In the genomic region with DNA sequence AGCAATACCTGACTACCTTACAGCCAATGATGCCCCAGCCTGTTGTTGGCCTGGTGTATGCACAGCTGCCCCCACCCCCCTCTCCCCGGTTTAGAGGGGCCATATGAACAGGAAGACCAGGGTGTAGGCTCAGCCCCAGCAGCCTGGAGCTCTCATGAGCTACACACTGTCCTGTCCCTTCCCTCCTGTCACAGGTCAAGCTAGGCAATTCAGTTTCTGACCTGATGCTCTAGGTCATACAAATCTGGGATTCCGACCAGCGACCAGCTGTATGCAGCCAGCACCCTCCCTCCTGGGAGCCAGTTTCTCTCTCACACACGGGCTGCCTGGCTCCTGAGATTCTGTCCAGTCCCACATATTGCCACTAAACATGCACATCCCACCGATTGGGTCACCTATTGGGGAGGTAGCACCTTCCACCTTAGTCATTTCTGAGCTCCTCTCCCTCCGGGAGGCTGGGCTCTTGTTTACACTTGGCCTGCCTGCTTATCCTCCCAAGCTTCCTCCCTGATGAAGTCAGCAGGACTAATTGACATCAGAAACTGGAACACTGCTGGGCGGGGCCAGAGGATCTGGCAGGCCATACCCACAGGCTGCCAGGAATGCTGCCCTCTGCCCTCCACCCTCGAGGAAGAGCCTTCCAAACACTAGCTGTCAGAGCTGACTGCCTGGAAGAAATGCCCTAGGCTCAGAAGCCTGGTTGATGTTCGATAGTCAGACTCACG, we compare ENCODE assay signal across 8 mouse cellular contexts. TPM values are rescaled to one million over a fixed set of nuclear protein-coding genes. Genes with fewer than 3 reads are reported as not detected.
DNase-seq lines count a peak whose midpoint lies in the region; ATAC-seq and TF ChIP-seq lines count a peak whose summit lies in the region.

No protein-coding gene starts in this region.

- WGBS in bone marrow, adult 2 months, result 68% methylated on average over 10 of the region's 10 CpGs
- 17% methylated on average over 10 of the region's 10 CpGs for WGBS in hindbrain, postnatal 0 days
- WGBS in liver, embryonic 13.5 days (ENCODE audit: insufficient replicate concordance), result 42% methylated on average over 10 of the region's 10 CpGs

- H3K36me3 ChIP-seq in hindbrain, postnatal 0 days (ENCODE audit: insufficient read depth, low read length), result no peaks in the 10 kb centered on the region
- no peaks in the 10 kb centered on the region for H3K36me3 ChIP-seq in liver, embryonic 13.5 days

- DNase-seq in layer of hippocampus, adult 18-20 months (ENCODE audit: low spot score in 2 of 2), result peak; percentile 57 to 78
- DNase-seq in layer of hippocampus, postnatal 25 days (ENCODE audit: extremely low spot score in 1 of 2, low spot score in 1 of 2), result no peak
- DNase-seq in gastrocnemius, adult 8-10 months (ENCODE audit: low spot score in 2 of 2), result peak; percentile 86 to 88
- DNase-seq in hindbrain, postnatal 0 days (ENCODE audit: low spot score), result peak; percentile 65
- no peak for DNase-seq in liver, embryonic 13.5 days
- peak; percentile 92 for DNase-seq in retina, postnatal 1 day
- DNase-seq in embryo, embryonic 10 days (ENCODE audit: low spot score), result no peak

- peaks cover 7% of the 10 kb centered on the region for H3K4me1 ChIP-seq in bone marrow, adult 2 months (ENCODE audit: control insufficient read depth, insufficient read depth, low read length)
- peaks cover 19% of the 10 kb centered on the region for H3K4me1 ChIP-seq in hindbrain, postnatal 0 days (ENCODE audit: insufficient read depth, low read length)
- H3K4me1 ChIP-seq in liver, embryonic 13.5 days (replicated peaks), result peaks cover 33% of the 10 kb centered on the region

- TF ChIP-seq CTCF in bone marrow, adult 2 months (IDR thresholded peaks at IDR 0.05; ENCODE audit: control insufficient read depth, insufficient read depth, low read length), result no peak
- 0 out of 2 replicates have a peak, but pooled peaks have one; percentile 7 for TF ChIP-seq CTCF in hindbrain, postnatal 0 days (IDR thresholded peaks at IDR 0.05; ENCODE audit: low read depth)

- no peaks in the 10 kb centered on the region for H3K9me3 ChIP-seq in hindbrain, postnatal 0 days (ENCODE audit: low read length)
- no peaks in the 10 kb centered on the region for H3K9me3 ChIP-seq in liver, embryonic 13.5 days (replicated peaks)

- H3K9ac ChIP-seq in hindbrain, postnatal 0 days (replicated peaks; ENCODE audit: low read length), result no peak overlapping the region
- no peak overlapping the region for H3K9ac ChIP-seq in liver, embryonic 13.5 days

- ATAC-seq in hindbrain, postnatal 0 days, result no peak
- no peak for ATAC-seq in liver, embryonic 13.5 days (ENCODE audit: low read depth)

- H3K4me2 ChIP-seq in hindbrain, postnatal 0 days (ENCODE audit: low read depth, low read length), result no peak overlapping the region
- H3K4me2 ChIP-seq in liver, embryonic 13.5 days, result no peak overlapping the region

- H3K4me3 ChIP-seq in bone marrow, adult 2 months (replicated peaks; ENCODE audit: control insufficient read depth, low read depth, low read length), result no peak overlapping the region
- no peak overlapping the region for H3K4me3 ChIP-seq in hindbrain, postnatal 0 days (ENCODE audit: low read length)
- H3K4me3 ChIP-seq in liver, embryonic 13.5 days (replicated peaks), result no peak overlapping the region

- no peaks in the 10 kb centered on the region for H3K27me3 ChIP-seq in hindbrain, postnatal 0 days (ENCODE audit: insufficient read depth, low read length)
- H3K27me3 ChIP-seq in liver, embryonic 13.5 days, result peaks cover 30% of the 10 kb centered on the region

- TF ChIP-seq POLR2A in bone marrow, adult 2 months (IDR thresholded peaks at IDR 0.05; ENCODE audit: borderline replicate concordance, control insufficient read depth, low read depth, low read length), result no peak

- peak overlapping the region; percentile 20; the same call in 1 of the 2 replicates for H3K27ac ChIP-seq in bone marrow, adult 2 months (ENCODE audit: control insufficient read depth, insufficient read depth, low read depth, low read length, poor library complexity)
- H3K27ac ChIP-seq in hindbrain, postnatal 0 days, result peak overlapping the region; percentile 32; the same call in 1 of the 2 replicates
- 0 out of 2 replicates have a peak overlapping the region, but pooled peaks have one; percentile 4 for H3K27ac ChIP-seq in liver, embryonic 13.5 days

RNA-seq across cellular contexts. Expression of a gene that starts 3.0 kb away (rescaled TPM):
- 10 to 100 TPM; 50.0 to 50.7 TPM for total RNA-seq in layer of hippocampus, adult 18-20 months (2021)
- 10 to 100 TPM; 46.3 to 47.4 TPM for total RNA-seq in layer of hippocampus, postnatal 25 days (2021)
- polyA plus RNA-seq in bone marrow, adult 2 months (2011; ENCODE audit: insufficient read depth, insufficient read length, low replicate concordance, missing spikeins), result 23.0 and 42.5 TPM in 2 replicates
- total RNA-seq in gastrocnemius, adult 8-10 months (2022), result 1 to 10 TPM; 3.2 to 4.4 (median 3.8) TPM
- total RNA-seq in hindbrain, postnatal 0 days (2014; rRNA removed), result 46.3 and 52.1 TPM in 2 replicates
- polyA plus RNA-seq in hindbrain, postnatal 0 days (2015; fragmentation: Nextera tagmentation; extraction: Ambion mirVana), result 23.4 and 23.6 TPM in 2 replicates
- polyA plus RNA-seq in liver, embryonic 13.5 days (2015; fragmentation: Nextera tagmentation; extraction: Ambion mirVana), result 3.2 and 3.7 TPM in 2 replicates

RNA-seq across cellular contexts. Expression of a gene that starts 25.4 kb away (rescaled TPM):
- 10 to 100 TPM; 34.7 to 35.9 TPM for total RNA-seq in layer of hippocampus, adult 18-20 months (2021)
- total RNA-seq in layer of hippocampus, postnatal 25 days (2021), result 10 to 100 TPM; 33.5 to 34.5 TPM
- 5.2 and 16.3 TPM in 2 replicates for polyA plus RNA-seq in bone marrow, adult 2 months (2011; ENCODE audit: insufficient read depth, insufficient read length, low replicate concordance, missing spikeins)
- 10 to 100 TPM; 14.7 to 15.7 (median 15.3) TPM for total RNA-seq in gastrocnemius, adult 8-10 months (2022)
- total RNA-seq in hindbrain, postnatal 0 days (2014; rRNA removed), result 17.4 and 26.2 TPM in 2 replicates
- polyA plus RNA-seq in hindbrain, postnatal 0 days (2015; fragmentation: Nextera tagmentation; extraction: Ambion mirVana), result 12.8 and 13.6 TPM in 2 replicates
- 7.3 and 7.4 TPM in 2 replicates for polyA plus RNA-seq in liver, embryonic 13.5 days (2015; fragmentation: Nextera tagmentation; extraction: Ambion mirVana)

Comparison
In these comparisons a context has a peak if more than half of its experiments do, and no peak if none do; other contexts are left out.
1. DNase-seq: peak in layer of hippocampus, adult 18-20 months (2 of 2), gastrocnemius, adult 8-10 months (2 of 2), hindbrain, postnatal 0 days (single experiment) and retina, postnatal 1 day (single experiment); none in layer of hippocampus, postnatal 25 days (0 of 2), liver, embryonic 13.5 days (single experiment) and embryo, embryonic 10 days (single experiment).
2. Peak in every context shown above with its lines, with median percentiles within 50 percentile points of each other: H3K27ac ChIP-seq.